Mouse (Mus musculus) lung, postnatal 25 days (tissue): ENCODE measurements around the gene Tmem138.
"Not testable (repeated sequence)": the region's sequence is repeated elsewhere in the genome, so short reads cannot be mapped to it uniquely, and the experiment has no call there.

ENCODE experiments used
- DNase-seq: peaks from one replicate; pipeline ENCODE4 v3.0.0; 2022; ENCODE audit warnings: low spot score

The Tmem138 gene

GRCm38 (mm10) chr19:10569627-10570026 lies 7.5 kb downstream of the Tmem138 start:
- DNase-seq, result no peak

- no peak for DNase-seq
These were observed 11.9 kb downstream of the Tmem138 start for GRCm38 (mm10) chr19:10565217-10565616.

- no peak for DNase-seq
These were observed 12.9 kb downstream of the Tmem138 start for GRCm38 (mm10) chr19:10564278-10564677.

GRCm38 (mm10) chr19:10562351-10562750 lies 14.8 kb downstream of the Tmem138 start:
- no peak for DNase-seq

GRCm38 (mm10) chr19:10561558-10562314 lies 15.4 kb downstream of the Tmem138 start:
- no peak for DNase-seq

GRCm38 (mm10) chr19:10560108-10560507 lies 17.1 kb downstream of the Tmem138 start:
- DNase-seq, result no peak

- not testable (repeated sequence) for DNase-seq
These were observed 19.3 kb downstream of the Tmem138 start for GRCm38 (mm10) chr19:10557837-10558375.

- DNase-seq, result no peak
These were observed 19.7 kb downstream of the Tmem138 start for GRCm38 (mm10) chr19:10557430-10557829.

GRCm38 (mm10) chr19:10557001-10557400 lies 20.2 kb downstream of the Tmem138 start:
- DNase-seq, result no peak

GRCm38 (mm10) chr19:10555624-10556510 lies 21.3 kb downstream of the Tmem138 start, which contains the start of gene Tmem216:
Gene Tmem216 (minus strand): TSS chr19:10556238.
- peak; percentile 90 for DNase-seq

- no peak for DNase-seq
These were observed 37.7 kb downstream of the Tmem138 start for GRCm38 (mm10) chr19:10539454-10539853.

- no peak for DNase-seq
These were observed 47.1 kb downstream of the Tmem138 start for GRCm38 (mm10) chr19:10530082-10530481.

GRCm38 (mm10) chr19:10525910-10526309 lies 51.3 kb downstream of the Tmem138 start, which contains the start of gene Sdhaf2:
Gene Sdhaf2 (minus strand): TSS chr19:10526142.
- DNase-seq, result peak; percentile 14

GRCm38 (mm10) chr19:10525106-10525901 lies 51.9 kb downstream of the Tmem138 start, which contains the start of gene Cpsf7:
Gene Cpsf7 (plus strand): TSS chr19:10525266.
- DNase-seq, result peak; percentile 92

- no peak for DNase-seq
These were observed 52.4 kb downstream of the Tmem138 start for GRCm38 (mm10) chr19:10524784-10525105.

- no peak for DNase-seq
These were observed 53.6 kb downstream of the Tmem138 start for GRCm38 (mm10) chr19:10523483-10524080.

GRCm38 (mm10) chr19:10521926-10522325 lies 55.2 kb downstream of the Tmem138 start:
- no peak for DNase-seq
